Mouse (Mus musculus) olfactory bulb, adult 2 months (tissue): ENCODE measurements at regions not wholly inside any gene's neighbourhood (a gene's known extent, or its start where the extent isn't known, plus 50 kb on each side); places are given as distances from the start of the nearest gene placed in this dataset.

Source experiments
- H3K27ac ChIP-seq: fragments of 200-500 bp; 2 replicates; pipeline ENCODE4 v1.5.1; 2012; ENCODE audit warnings: low read depth, low read length; ENCODE audit not compliant: insufficient read depth
- H3K4me1 ChIP-seq: fragments of 200-500 bp; 2 replicates; pipeline ENCODE4 v1.6.1; 2012; ENCODE audit warnings: low read length; ENCODE audit not compliant: control insufficient read depth, insufficient read depth
- H3K4me3 ChIP-seq: fragments of 200-500 bp; 2 replicates; pipeline ENCODE4 v1.5.1; 2012; ENCODE audit warnings: mild to moderate bottlenecking, low read depth, low read length, moderate library complexity; ENCODE audit not compliant: insufficient read depth
- CTCF ChIP-seq: fragments of 200-500 bp; IDR thresholded peaks from 2 replicates; pipeline ENCODE4 v1.5.1; 2012; ENCODE audit warnings: low read depth, mild to moderate bottlenecking, low read length, moderate library complexity; ENCODE audit not compliant: insufficient read depth
- POLR2A ChIP-seq: fragments of 200-500 bp; IDR thresholded peaks from 2 replicates; pipeline ENCODE4 v1.6.1; 2012; ENCODE audit warnings: mild to moderate bottlenecking, low read depth, low read length, moderate library complexity; ENCODE audit not compliant: insufficient read depth
- WGBS: fragments of 180-500 bp; shearing (Covaris S2); methylation state at CpG from one replicate; pipeline ENCODE4 v1.1.7; 2018; 5-methylcytosine and 5-hydroxymethylcytosine counted together

- WGBS, result 88% methylated on average over 8 of the region's 8 CpGs
- Histone ChIP-seq H3K4me3 (no peak overlapping the region), H3K4me1 (no peaks in the 10 kb centered on the region), H3K27ac (no peak overlapping the region)
- TF ChIP-seq CTCF, result no peak
Measured at GRCm38 (mm10) chr14:33812266-33812665, 111.1 kb upstream of the Gdf10 start.

DNA sequence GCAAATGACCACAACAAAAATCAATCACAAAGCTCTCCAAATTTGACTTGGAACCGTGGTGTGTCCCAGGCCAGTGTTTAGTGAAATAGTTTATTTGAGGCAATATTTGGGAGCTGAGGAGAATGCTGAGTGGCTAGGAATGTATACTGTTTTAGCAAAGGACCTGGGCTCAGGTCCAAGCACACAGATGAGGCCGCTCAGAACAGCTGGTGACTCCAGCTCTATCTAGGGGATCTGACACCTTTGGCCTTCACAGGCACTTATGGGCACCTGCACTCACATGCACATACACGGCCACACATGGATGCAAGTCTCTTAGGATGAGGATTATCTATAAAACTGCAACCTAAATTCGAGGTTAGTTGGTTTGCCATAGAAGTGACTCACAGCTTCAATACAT lies 110.6 kb upstream of the Gdf10 start:
- H3K4me1 ChIP-seq, result no peaks in the 10 kb centered on the region
- no peak for TF ChIP-seq POLR2A
- no peak for TF ChIP-seq CTCF
- H3K4me3 ChIP-seq, result no peak overlapping the region
- WGBS, result 88% methylated on average over 4 of the region's 4 CpGs
- H3K27ac ChIP-seq, result no peak overlapping the region

DNA sequence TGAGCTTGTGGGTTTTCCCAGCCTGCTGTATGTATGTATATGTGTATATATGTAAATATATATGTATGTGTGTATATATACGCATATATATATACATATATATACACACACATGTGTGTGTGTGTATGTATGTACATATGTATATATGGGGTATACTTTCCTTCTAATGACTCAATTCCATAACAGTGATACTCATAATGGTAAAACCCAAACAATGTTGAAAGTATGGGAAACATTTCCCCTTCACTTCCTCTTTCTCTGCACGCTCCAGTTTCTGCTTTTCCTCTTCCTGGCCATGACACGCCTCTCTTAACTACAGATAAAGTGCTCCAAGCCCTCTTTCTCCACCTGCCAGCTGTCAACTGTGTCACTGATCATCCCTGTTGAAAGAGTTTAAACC lies 110.1 kb upstream of the Gdf10 start:
- Histone ChIP-seq H3K4me1 (no peaks in the 10 kb centered on the region), H3K27ac (no peak overlapping the region), H3K4me3 (no peak overlapping the region)
- 93% methylated on average over 3 of the region's 3 CpGs for WGBS
- TF ChIP-seq CTCF (no peak), POLR2A (no peak)

- 98% methylated on average over 1 of the region's 1 CpGs for WGBS
- no peak for TF ChIP-seq POLR2A
- TF ChIP-seq CTCF, result no peak
- no peaks in the 10 kb centered on the region for H3K4me1 ChIP-seq
- no peak overlapping the region for H3K4me3 ChIP-seq
- H3K27ac ChIP-seq, result no peak overlapping the region
Measured at GRCm38 (mm10) chr14:33814107-33814506, 109.3 kb upstream of the Gdf10 start.

GRCm38 (mm10) chr14:33814599-33814998 lies 108.8 kb upstream of the Gdf10 start:
- Histone ChIP-seq H3K27ac (no peak overlapping the region), H3K4me1 (no peaks in the 10 kb centered on the region), H3K4me3 (no peak overlapping the region)
- 83% methylated on average over 2 of the region's 2 CpGs for WGBS
- no peak for TF ChIP-seq POLR2A

DNA sequence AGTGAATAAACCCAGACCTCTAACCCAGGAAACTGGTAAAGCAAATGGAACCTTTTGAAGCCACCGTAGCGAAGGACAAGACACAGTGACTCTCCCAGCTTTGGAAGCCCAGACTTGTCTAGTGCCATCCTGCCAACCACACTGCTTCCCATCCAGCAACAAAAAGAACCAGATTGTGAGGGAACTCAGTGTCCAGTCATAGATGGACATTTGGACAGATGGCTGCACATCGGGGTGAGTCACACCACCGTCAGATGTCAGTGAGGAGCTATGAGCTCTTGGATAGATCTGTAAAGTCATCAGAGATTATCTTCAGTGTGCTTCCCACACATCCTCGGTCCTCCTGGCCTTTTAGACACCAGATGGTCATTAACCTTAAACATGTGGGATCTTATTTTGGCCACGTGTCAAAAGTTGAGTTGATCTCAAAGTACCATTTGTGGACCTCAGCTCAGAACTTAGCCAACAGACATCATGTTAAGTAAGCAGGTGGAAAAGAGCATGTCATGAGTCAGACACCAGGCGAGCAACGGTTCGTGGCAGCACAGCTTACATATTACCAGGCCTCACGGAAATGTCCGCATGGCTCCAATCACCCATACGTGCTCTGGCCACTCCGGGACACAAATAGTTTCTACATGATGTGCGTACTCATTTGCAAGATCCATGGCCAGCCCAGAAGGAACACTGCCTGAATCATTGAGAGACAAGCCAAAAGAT lies 102.7 kb upstream of the Gdf10 start:
- TF ChIP-seq CTCF (no peak), POLR2A (no peak)
- peaks cover 3% of the 10 kb centered on the region; the same call in 1 of the 2 replicates for H3K4me1 ChIP-seq
- WGBS, result 96% methylated on average over 14 of the region's 14 CpGs

GRCm38 (mm10) chr14:33821436-33821835 lies 102.0 kb upstream of the Gdf10 start:
- Histone ChIP-seq H3K4me1 (peaks cover 3% of the 10 kb centered on the region; the same call in 1 of the 2 replicates), H3K4me3 (no peak overlapping the region), H3K27ac (no peak overlapping the region)
- whole genome bisulfite sequencing, result 90% methylated on average over 7 of the region's 7 CpGs
- TF ChIP-seq CTCF (no peak), POLR2A (no peak)

More for the DNA sequence above, 102.7 kb upstream of the Gdf10 start:
- Histone ChIP-seq H3K27ac (no peak overlapping the region), H3K4me3 (no peak overlapping the region)

DNA sequence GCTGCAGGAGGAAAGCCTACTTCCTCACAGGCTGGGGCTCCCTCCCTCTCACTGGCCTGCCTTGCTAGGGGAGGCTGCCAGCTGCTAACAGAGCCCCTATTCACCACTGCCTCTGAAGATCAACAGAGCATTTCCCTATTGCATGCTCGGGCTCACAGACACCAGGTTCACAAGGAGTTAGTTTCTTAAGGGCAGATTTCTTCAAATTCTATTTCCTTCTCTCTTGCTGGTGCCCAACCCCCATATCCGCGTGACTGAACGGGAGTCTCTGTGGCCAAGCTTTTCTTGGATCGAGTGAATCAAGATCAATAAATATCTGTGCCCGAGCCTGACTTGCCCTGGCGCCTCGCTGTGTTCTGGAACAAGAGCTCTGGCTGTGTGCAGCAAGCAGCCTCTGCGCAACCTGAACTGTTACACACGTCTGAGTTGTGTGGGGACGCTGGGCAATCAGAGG lies 98.9 kb upstream of the Gdf10 start:
- WGBS, result 20% methylated on average over 11 of the region's 11 CpGs
- TF ChIP-seq CTCF (no peak), POLR2A (no peak)
- no peak overlapping the region for H3K4me3 ChIP-seq
- no peak overlapping the region for H3K27ac ChIP-seq
- H3K4me1 ChIP-seq, result peaks cover 3% of the 10 kb centered on the region; the same call in 1 of the 2 replicates

DNA sequence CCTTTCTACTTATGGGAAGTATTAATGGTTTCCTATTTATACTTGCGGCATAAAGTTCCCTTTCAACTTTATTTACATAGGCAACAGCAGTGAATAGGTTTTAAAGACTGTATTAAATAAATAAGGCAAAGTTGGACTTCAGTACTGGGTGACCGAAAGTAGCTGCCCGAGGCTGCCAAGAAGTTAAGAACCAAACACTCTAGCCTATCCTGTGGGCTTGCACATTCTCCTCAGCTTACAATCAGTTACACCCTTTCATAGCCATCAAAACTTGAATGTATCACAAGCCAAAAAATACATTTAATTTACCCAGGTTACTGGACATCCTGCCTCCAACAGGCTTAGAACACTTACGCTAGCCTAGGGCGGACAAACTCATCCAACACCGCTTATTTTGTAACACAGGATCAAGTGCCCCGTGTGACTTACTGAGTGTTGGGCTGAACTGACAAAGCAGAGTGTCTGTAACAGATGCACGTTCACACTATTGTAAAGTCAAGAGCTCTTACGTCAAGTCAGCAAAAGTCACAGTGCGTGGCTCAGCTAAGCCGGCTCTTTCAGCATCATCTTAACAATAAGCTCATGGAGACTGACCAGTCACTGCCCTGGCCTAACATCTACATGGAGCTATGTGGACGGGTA lies 97.3 kb upstream of the Gdf10 start:
- WGBS, result 91% methylated on average over 12 of the region's 12 CpGs
- Histone ChIP-seq H3K4me3 (no peak overlapping the region), H3K27ac (no peak overlapping the region), H3K4me1 (peaks cover 3% of the 10 kb centered on the region; the same call in 1 of the 2 replicates)
- TF ChIP-seq CTCF (no peak), POLR2A (no peak)
